Mouse (Mus musculus) testis, adult 2 months (tissue): ENCODE data around the gene Fibp.

ENCODE experiments used
- CTCF ChIP-seq: fragments of 200-500 bp; IDR thresholded peaks from 2 replicates; pipeline ENCODE4 v1.5.1; 2012; ENCODE audit warnings: low read depth, mild to moderate bottlenecking, inconsistent platforms, low read length, moderate library complexity; ENCODE audit not compliant: control insufficient read depth, insufficient read depth, insufficient replicate concordance
- POLR2A ChIP-seq: fragments of 200-500 bp; IDR thresholded peaks from 2 replicates; pipeline ENCODE4 v1.6.1; 2012; ENCODE audit warnings: low read depth, mild to moderate bottlenecking, inconsistent platforms, low read length, moderate library complexity; ENCODE audit not compliant: control insufficient read depth

- TF ChIP-seq CTCF (no peak), POLR2A (no peak)
Observed at GRCm38 (mm10) chr19:5432992-5433852, 27.2 kb upstream of the Fibp start.
